Mouse (Mus musculus) liver, postnatal 0 days (tissue): ENCODE measurements around the gene Pex12.
A peak's percentile ranks its signal among the peaks of the same experiment; 100 is the strongest.
"Not testable (repeated sequence)": the region's sequence is repeated elsewhere in the genome, so short reads cannot be mapped to it uniquely, and the experiment has no call there.

ENCODE experiments used
- CTCF ChIP-seq: sonication (generic); IDR thresholded peaks from 2 replicates; pipeline ENCODE4 v1.5.1; 2016; ENCODE audit warnings: antibody characterized with exemption, low read depth
- EP300 ChIP-seq: IDR thresholded peaks from 2 replicates; pipeline ENCODE4 v1.6.1; 2016; ENCODE audit warnings: antibody characterized with exemption, low read depth, mild to moderate bottlenecking

GRCm38 (mm10) chr11:83326692-83327091 lies 24.3 kb upstream of the Pex12 start:
- TF ChIP-seq EP300 = not testable (repeated sequence)
- peak; percentile 29; the same call in 1 of the 2 replicates for TF ChIP-seq CTCF
